Mouse (Mus musculus): ENCODE data around the gene Tbc1d5.
A peak's percentile ranks its signal among the peaks of the same experiment; 100 is the strongest.

Gene Tbc1d5

DNA sequence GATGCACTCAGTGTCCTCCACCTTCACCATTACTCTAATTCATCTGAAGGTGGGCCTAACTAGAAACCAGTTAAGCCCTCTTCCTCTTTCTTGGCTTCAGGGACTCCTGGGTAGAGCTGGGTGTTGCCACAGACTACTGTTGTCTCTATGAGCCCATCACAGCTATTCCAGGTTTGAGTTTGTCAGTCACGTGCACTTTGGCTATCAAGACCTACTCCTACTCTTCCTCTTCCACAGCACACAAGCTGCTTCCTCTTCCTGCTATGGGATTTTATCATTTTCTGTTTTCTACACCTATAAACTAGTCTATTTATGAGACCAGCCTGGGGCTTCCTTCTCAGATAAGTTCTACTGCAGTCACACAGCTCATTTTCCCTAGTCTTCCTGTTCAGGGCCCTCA lies 314.4 kb downstream of the Tbc1d5 start:
- H3K4me3 ChIP-seq (replicated peaks; ENCODE audit: low read length): no peak overlapping the region
- no peaks in the 10 kb centered on the region for H3K9me3 ChIP-seq (ENCODE audit: low read length)
- no peaks in the 10 kb centered on the region for H3K27me3 ChIP-seq (ENCODE audit: insufficient read depth, low read length)
- no peaks in the 10 kb centered on the region for H3K4me1 ChIP-seq (replicated peaks; ENCODE audit: low read depth, low read length)
- no peak for TF ChIP-seq NANOG (IDR thresholded peaks at IDR 0.05; ENCODE audit: borderline replicate concordance, low read length)
- TF ChIP-seq POU5F1 (IDR thresholded peaks at IDR 0.05; ENCODE audit: borderline replicate concordance, low read length): no peak
- no peak for TF ChIP-seq CTCF (conservative IDR thresholded peaks at IDR 0.05; ENCODE audit: low read length)
- no peaks in the 10 kb centered on the region for H3K36me3 ChIP-seq (ENCODE audit: insufficient read depth, low read length)

DNA sequence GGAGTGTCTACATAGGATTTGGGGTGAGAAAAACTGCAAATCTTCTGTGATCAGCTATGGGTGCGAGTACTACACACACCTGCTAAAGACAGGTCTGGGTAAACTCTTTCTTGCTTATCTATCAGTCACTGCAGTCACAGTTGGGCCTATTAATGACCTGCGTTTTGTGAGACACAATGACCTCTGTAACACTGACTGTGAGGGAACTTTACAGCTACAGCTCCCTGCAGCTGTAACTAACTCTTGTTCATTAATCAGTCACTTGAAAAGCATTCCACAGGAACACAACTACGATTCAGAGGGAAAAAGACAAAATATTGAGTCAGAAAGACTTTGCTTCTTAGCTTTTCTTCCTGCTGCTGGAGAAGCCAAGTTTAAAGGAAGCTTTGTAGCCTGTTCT lies 325.9 kb downstream of the Tbc1d5 start:
- H3K9me3 ChIP-seq (ENCODE audit: low read length): no peaks in the 10 kb centered on the region
- H3K4me3 ChIP-seq (replicated peaks; ENCODE audit: low read length): no peak overlapping the region
- H3K36me3 ChIP-seq (ENCODE audit: insufficient read depth, low read length): no peaks in the 10 kb centered on the region
- no peaks in the 10 kb centered on the region for H3K4me1 ChIP-seq (replicated peaks; ENCODE audit: low read depth, low read length)
- TF ChIP-seq NANOG (IDR thresholded peaks at IDR 0.05; ENCODE audit: borderline replicate concordance, low read length) (no peak), POU5F1 (IDR thresholded peaks at IDR 0.05; ENCODE audit: borderline replicate concordance, low read length) (no peak), CTCF (conservative IDR thresholded peaks at IDR 0.05; ENCODE audit: low read length) (no peak)
- no peaks in the 10 kb centered on the region for H3K27me3 ChIP-seq (ENCODE audit: insufficient read depth, low read length)

DNA sequence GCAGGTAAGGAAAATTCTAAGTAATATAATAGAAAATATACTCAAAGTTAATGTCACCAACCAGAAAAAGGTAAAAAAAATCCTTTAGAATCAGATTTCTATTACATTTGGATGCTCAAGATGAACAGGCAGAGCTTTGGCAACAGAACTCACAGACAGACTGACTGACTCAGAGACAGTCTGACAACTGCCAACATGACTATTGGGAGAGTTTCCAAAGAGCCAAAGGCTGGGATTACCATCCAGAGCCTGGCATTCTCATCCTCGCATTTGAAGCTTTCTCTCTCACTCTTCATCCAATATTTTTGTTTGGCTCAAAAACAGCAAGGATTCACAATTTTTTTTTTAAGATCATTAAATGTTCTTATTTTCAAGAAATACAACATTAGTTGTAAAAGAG lies 327.8 kb downstream of the Tbc1d5 start:
- TF ChIP-seq POU5F1 (IDR thresholded peaks at IDR 0.05; ENCODE audit: borderline replicate concordance, low read length) (no peak), NANOG (IDR thresholded peaks at IDR 0.05; ENCODE audit: borderline replicate concordance, low read length) (no peak), CTCF (conservative IDR thresholded peaks at IDR 0.05; ENCODE audit: low read length) (no peak)
- Histone ChIP-seq H3K4me1 (replicated peaks; ENCODE audit: low read depth, low read length) (no peaks in the 10 kb centered on the region), H3K36me3 (ENCODE audit: insufficient read depth, low read length) (no peaks in the 10 kb centered on the region), H3K9me3 (ENCODE audit: low read length) (no peaks in the 10 kb centered on the region), H3K4me3 (replicated peaks; ENCODE audit: low read length) (no peak overlapping the region), H3K27me3 (ENCODE audit: insufficient read depth, low read length) (no peaks in the 10 kb centered on the region)

DNA sequence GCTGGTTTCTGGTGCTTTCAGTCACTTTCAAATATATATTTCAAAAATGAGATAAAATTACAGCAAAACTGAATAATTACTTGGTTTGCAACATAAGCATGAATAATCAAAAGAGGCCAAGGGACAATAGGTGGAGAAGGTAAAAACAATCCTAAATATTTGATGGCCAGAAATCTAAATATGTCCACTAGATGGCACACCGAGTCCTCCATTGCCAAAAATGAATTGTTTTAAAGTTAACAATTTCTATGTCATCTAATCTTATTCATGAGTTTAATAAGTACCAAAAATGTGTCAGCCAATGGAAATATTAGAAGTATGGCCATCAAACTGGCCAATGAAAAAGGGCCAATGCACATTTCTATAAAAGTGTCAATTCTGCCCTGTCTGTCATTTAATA lies 365.1 kb downstream of the Tbc1d5 start:
- H3K9me3 ChIP-seq (ENCODE audit: low read length): no peaks in the 10 kb centered on the region
- H3K4me3 ChIP-seq (replicated peaks; ENCODE audit: low read length): no peak overlapping the region
- TF ChIP-seq NANOG (IDR thresholded peaks at IDR 0.05; ENCODE audit: borderline replicate concordance, low read length): no peak
- TF ChIP-seq CTCF (conservative IDR thresholded peaks at IDR 0.05; ENCODE audit: low read length): peak; percentile 53
- H3K4me1 ChIP-seq (replicated peaks; ENCODE audit: low read depth, low read length): no peaks in the 10 kb centered on the region
- no peaks in the 10 kb centered on the region for H3K36me3 ChIP-seq (ENCODE audit: insufficient read depth, low read length)
- H3K27me3 ChIP-seq (ENCODE audit: insufficient read depth, low read length): no peaks in the 10 kb centered on the region

DNA sequence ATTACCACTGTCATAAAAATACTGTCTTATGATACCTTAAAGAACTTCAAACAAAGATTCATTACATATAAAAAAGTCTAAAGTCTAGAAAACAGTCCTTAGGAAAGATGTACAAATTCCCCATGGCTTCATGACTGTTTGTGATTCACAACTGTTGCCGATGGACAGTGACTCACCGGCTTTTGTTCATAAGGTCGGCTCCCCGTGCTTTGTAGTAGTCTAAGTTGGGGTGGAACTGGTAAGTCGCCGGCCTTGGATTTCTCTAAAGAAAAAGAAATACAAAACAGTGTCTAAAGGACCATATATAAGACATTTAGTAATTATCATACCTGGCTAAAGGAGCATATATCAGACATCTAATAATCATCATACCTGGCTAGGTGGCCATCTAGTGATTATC lies 365.6 kb downstream of the Tbc1d5 start:
- no peak for TF ChIP-seq POU5F1 (IDR thresholded peaks at IDR 0.05; ENCODE audit: borderline replicate concordance, low read length)
- TF ChIP-seq NANOG (IDR thresholded peaks at IDR 0.05; ENCODE audit: borderline replicate concordance, low read length): no peak
- TF ChIP-seq CTCF (conservative IDR thresholded peaks at IDR 0.05; ENCODE audit: low read length): no peak
- no peaks in the 10 kb centered on the region for H3K27me3 ChIP-seq (ENCODE audit: insufficient read depth, low read length)
- no peak overlapping the region for H3K4me3 ChIP-seq (replicated peaks; ENCODE audit: low read length)
- no peaks in the 10 kb centered on the region for H3K9me3 ChIP-seq (ENCODE audit: low read length)
- no peaks in the 10 kb centered on the region for H3K36me3 ChIP-seq (ENCODE audit: insufficient read depth, low read length)
- no peaks in the 10 kb centered on the region for H3K4me1 ChIP-seq (replicated peaks; ENCODE audit: low read depth, low read length)

DNA sequence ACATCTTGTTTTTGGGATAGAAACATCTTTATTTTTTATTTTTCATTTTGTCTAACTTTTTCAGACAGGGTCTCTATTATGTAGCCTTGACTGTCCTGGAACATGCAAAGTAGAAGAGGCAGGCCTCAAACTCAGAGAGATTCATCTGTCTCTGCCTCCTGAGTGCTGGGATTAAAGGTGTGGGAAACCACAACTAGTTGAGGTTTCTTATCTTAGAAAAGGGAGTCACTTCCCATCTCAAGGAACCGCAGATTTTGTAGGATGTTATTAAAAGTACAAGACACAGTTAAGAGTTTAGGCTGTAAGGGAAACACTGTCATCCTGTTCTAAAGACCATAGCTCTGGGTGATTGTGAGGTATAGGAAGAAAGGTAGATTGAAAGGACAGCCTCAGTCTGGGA lies 373.5 kb downstream of the Tbc1d5 start:
- Histone ChIP-seq H3K36me3 (ENCODE audit: insufficient read depth, low read length) (no peaks in the 10 kb centered on the region), H3K9me3 (ENCODE audit: low read length) (no peaks in the 10 kb centered on the region), H3K27me3 (ENCODE audit: insufficient read depth, low read length) (no peaks in the 10 kb centered on the region), H3K4me3 (replicated peaks; ENCODE audit: low read length) (no peak overlapping the region), H3K4me1 (replicated peaks; ENCODE audit: low read depth, low read length) (no peaks in the 10 kb centered on the region)
- TF ChIP-seq POU5F1 (IDR thresholded peaks at IDR 0.05; ENCODE audit: borderline replicate concordance, low read length) (no peak), CTCF (conservative IDR thresholded peaks at IDR 0.05; ENCODE audit: low read length) (no peak), NANOG (IDR thresholded peaks at IDR 0.05; ENCODE audit: borderline replicate concordance, low read length) (no peak)

DNA sequence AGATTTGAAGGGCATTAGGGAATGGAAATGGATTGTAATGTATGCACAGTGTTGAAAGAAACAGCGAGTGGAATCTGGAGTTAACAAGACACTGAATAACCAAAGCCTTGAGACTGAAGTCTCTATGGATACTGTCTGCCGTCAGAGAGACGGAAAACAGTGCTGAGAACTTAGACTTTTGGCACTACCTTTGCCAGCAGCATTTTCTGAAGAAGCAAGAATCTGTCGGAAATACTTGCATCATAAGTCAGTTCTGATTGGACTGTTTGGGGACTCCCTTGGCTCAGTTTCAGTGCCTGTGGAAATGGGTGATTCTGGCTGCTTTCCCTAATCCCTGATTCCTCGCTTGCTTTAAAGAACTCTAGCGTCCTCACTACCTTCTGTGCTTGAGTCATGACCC lies 375.9 kb downstream of the Tbc1d5 start:
- Histone ChIP-seq H3K4me3 (replicated peaks; ENCODE audit: low read length) (no peak overlapping the region), H3K4me1 (replicated peaks; ENCODE audit: low read depth, low read length) (no peaks in the 10 kb centered on the region), H3K9me3 (ENCODE audit: low read length) (no peaks in the 10 kb centered on the region), H3K27me3 (ENCODE audit: insufficient read depth, low read length) (no peaks in the 10 kb centered on the region), H3K36me3 (ENCODE audit: insufficient read depth, low read length) (no peaks in the 10 kb centered on the region)
- TF ChIP-seq NANOG (IDR thresholded peaks at IDR 0.05; ENCODE audit: borderline replicate concordance, low read length): no peak
- TF ChIP-seq CTCF (conservative IDR thresholded peaks at IDR 0.05; ENCODE audit: low read length): no peak
- TF ChIP-seq POU5F1 (IDR thresholded peaks at IDR 0.05; ENCODE audit: borderline replicate concordance, low read length): no peak

DNA sequence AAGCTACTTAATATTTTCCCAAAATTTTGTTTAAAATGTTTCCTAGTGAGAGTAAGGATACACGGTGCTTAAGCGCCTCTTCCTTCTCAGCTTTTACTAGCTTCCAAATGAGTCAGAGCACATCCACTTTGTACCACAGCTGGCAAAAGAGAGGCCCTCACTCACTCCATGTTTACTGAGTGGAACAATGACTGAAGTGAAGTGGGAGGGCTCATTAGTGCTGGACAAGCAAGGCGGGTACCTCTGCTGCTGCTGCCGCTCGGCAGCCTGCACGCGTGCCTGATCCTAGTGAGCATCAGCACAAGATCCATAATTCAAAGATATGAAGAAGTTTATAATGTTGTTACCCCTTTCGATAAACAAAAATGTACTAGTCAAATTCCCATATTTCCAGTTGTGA lies 376.8 kb downstream of the Tbc1d5 start:
- Histone ChIP-seq H3K4me1 (replicated peaks; ENCODE audit: low read depth, low read length) (no peaks in the 10 kb centered on the region), H3K4me3 (replicated peaks; ENCODE audit: low read length) (no peak overlapping the region), H3K36me3 (ENCODE audit: insufficient read depth, low read length) (no peaks in the 10 kb centered on the region), H3K27me3 (ENCODE audit: insufficient read depth, low read length) (no peaks in the 10 kb centered on the region), H3K9me3 (ENCODE audit: low read length) (no peaks in the 10 kb centered on the region)
- TF ChIP-seq CTCF (conservative IDR thresholded peaks at IDR 0.05; ENCODE audit: low read length) (no peak), NANOG (IDR thresholded peaks at IDR 0.05; ENCODE audit: borderline replicate concordance, low read length) (no peak), POU5F1 (IDR thresholded peaks at IDR 0.05; ENCODE audit: borderline replicate concordance, low read length) (no peak)

DNA sequence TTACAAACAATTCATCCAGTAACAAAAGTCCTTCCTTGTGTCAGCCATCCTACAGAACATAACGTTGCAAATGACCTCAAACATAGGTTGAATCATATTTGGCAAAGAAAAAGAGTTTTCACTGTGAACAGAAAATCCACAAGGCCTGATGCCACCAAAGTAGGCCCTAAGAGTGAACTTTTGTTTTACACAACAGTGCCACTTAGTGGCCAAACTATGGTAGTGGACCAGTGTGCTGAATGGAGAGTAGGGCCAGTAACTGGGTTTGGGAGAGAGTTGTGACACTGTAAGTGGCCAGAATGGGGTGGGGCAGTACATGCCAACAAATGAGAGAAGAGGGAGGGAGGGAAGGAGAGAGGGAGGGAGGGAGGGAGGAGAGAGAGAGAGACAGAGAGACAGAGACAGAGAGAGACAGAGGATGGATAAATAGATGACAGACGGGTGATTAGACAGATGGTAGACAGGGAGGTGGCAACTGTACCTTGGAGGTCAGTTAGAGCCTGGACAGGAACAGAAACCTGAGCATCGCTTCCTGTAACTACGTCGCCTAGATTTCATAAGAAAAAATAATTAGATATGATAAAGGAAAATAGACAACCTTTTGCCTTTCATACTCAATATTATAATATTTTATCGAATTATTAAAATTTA lies 383.6 kb downstream of the Tbc1d5 start:
- peak; percentile 63 for TF ChIP-seq CTCF (conservative IDR thresholded peaks at IDR 0.05; ENCODE audit: low read length)
- no peak for TF ChIP-seq POU5F1 (IDR thresholded peaks at IDR 0.05; ENCODE audit: borderline replicate concordance, low read length)
- Histone ChIP-seq H3K36me3 (ENCODE audit: insufficient read depth, low read length) (no peaks in the 10 kb centered on the region), H3K4me3 (replicated peaks; ENCODE audit: low read length) (no peak overlapping the region), H3K4me1 (replicated peaks; ENCODE audit: low read depth, low read length) (no peaks in the 10 kb centered on the region), H3K27me3 (ENCODE audit: insufficient read depth, low read length) (no peaks in the 10 kb centered on the region), H3K9me3 (ENCODE audit: low read length) (no peaks in the 10 kb centered on the region)

Measured in E14TG2a.4 (cell line).